Mouse (Mus musculus) left cerebral cortex, postnatal 25 days (tissue): ENCODE measurements around the gene Hoxd9. TPM values are rescaled to one million over a fixed set of nuclear protein-coding genes. Genes with fewer than 3 reads are reported as not detected.

Source experiments
- DNase-seq, 2 experiments: peaks; one replicate each; pipeline ENCODE4 v3.0.0; 2022; ENCODE audit warnings: low spot score in 2 of 2, mixed read lengths in 1 of 2
- intact Hi-C: fragments of 180-260 bp; cut with DNase I; formaldehyde crosslinking; loops from one replicate; pipeline ENCODE4 v1.15.1; 2025
- total RNA-seq, 2 experiments: library from RNA; stranded (reverse); gene quantifications; 2 replicates each; pipeline ENCODE4 v1.2.3; 2021

Gene Hoxd9
- total RNA-seq, 2 experiments from 2014 or later = not detected

DNA sequence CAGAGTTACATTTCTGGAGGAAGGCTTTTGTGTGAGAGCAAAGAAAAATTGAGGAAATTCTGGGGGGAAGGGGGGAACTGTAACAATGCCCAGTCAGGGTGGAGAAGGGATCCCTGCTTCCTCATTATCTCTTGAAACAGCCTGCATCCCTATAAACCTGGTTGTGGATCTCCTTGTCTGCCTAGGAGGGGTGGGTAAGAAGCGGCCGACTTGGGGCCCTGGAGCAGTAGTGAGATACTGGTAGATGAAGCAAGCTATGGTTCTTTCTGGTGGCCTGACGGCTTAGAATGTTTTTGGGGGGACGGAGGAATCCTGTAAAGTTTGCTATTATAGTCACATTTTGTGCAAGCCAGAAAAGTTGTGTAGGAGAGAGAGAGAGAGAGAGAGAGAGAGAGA lies 4.1 kb upstream of the Hoxd9 start:
- intact Hi-C loops = no loop called here
- DNase-seq = no peak

DNA sequence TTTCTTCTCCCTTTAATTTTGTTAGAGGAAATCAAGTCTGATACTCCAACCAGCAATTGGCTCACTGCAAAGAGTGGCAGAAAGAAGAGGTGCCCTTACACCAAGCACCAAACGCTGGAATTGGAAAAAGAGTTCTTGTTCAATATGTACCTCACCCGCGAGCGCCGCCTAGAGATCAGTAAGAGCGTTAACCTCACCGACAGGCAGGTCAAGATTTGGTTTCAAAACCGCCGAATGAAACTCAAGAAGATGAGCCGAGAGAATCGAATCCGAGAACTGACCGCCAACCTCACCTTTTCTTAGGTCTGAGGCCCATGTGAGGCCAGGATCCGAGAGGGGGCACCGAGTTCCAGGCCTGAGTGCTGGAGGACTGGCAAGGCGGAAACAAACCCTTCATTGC lies 3.5 kb upstream of the Hoxd9 start:
- no peak for DNase-seq
- intact Hi-C loops = no loop called here

- no peak for DNase-seq
- intact Hi-C loops = no loop called here
These were observed 2.1 kb upstream of the Hoxd9 start for GRCm38 (mm10) chr2:74695383-74695782.

- intact Hi-C loops = no loop called here
- DNase-seq = no peak
These were observed 1.6 kb upstream of the Hoxd9 start for GRCm38 (mm10) chr2:74695813-74696430.

- no peak for DNase-seq
- intact Hi-C loops = no loop called here
These were observed 838 bp upstream of the Hoxd9 start for GRCm38 (mm10) chr2:74696442-74697335.

- intact Hi-C loops = no loop called here
These were observed 900 bp downstream of the Hoxd9 start for GRCm38 (mm10) chr2:74698201-74699052.

GRCm38 (mm10) chr2:74699053-74699430 lies 1.5 kb downstream of the Hoxd9 start:
- no peak for DNase-seq
- intact Hi-C loops = no loop called here

More at GRCm38 (mm10) chr2:74698201-74699052, 900 bp downstream of the Hoxd9 start:
- DNase-seq = no peak

GRCm38 (mm10) chr2:74699664-74700545 lies 2.4 kb downstream of the Hoxd9 start:
- no peak for DNase-seq
- intact Hi-C loops = loop anchor here (5.0 kb wide), 6 partner anchors 43 to 722 kb away; partner anchors contain the start of gene Evx2

DNA sequence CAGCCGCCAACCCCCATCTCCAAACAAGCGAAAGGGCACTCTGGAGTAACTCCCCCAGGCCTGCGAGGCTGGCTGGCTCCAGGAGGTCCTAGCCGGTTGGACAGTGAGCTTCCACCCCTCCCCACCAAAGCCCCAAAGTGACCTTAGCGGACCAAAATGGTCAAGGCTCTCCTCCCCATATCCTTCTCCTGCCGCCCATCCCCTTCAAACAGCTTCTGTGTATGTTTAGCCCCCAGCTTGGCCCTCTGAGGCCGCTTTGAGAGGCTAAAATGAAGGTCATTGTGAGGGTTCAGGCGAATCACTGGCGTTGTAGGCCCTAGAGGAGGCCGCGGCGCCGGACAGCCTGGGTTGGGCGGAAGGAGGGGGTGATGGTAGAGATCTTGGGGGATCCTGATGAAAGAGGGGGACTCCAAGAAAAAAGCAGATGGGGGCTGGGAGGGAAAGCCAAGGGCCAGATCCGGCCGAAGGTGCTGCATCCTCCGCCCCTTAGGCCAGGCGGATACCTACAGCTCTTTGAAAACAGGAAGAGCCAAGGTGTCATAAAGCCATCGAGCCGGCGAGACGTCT lies 3.1 kb downstream of the Hoxd9 start:
- intact Hi-C loops = loop anchor here (5.0 kb wide), 6 partner anchors 43 to 722 kb away; partner anchors contain the start of gene Evx2
- no peak for DNase-seq

DNA sequence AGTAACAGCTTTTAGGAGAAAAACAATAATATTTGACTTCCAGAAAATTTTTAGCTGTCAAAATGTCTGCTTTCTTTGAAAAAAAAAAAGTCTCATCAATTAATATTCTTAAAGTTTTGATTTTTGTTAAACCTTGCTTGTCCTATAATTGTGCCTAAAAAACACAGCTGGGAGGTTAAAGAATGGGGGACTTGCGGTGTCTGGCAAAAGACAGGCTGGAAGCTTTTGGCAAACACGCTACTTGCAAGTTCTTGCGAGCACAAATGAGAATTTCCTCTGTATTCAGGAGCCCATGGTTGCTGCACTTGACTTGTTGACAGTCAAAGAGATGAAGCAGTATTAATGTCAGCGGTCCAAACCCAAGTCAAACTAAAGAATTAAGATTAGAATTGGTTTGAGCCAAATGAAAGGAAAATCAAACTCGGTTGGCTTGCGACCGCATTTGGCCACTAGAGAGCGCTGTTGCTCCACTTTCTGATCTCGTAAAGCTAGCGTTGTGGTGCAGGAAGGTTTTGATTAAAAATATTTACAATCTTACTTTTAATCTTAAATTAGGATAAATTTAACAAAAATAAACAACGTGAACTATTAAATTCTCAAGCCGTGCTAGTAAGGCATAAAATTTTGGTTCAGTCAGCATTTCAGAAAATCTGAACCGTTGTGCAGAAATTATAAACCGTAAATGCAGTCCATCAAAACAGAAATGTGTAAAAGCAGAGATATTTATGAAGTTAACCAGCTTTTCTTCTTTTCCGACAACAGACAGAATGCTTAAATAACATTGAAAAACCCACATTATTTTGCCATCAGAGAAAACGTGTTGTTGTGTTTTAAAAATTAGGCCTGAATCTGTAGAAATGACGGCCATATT lies 4.7 kb downstream of the Hoxd9 start:
- intact Hi-C loops = loop anchor here (1.0 to 5.0 kb wide), 7 partner anchors 45 to 888 kb away; partner anchors contain the start of gene Evx2

GRCm38 (mm10) chr2:74702820-74703219 lies 5.3 kb downstream of the Hoxd9 start:
- intact Hi-C loops = loop anchor here (1.0 to 5.0 kb wide), 7 partner anchors 46 to 887 kb away; partner anchors contain the start of gene Evx2
- DNase-seq = no peak

More for the DNA sequence above, 4.7 kb downstream of the Hoxd9 start:
- DNase-seq = peak; percentile 74 to 79

- intact Hi-C loops = loop anchor here (5.0 kb wide), 6 partner anchors 46 to 719 kb away; partner anchors contain the start of gene Evx2
- no peak for DNase-seq
These were observed 5.8 kb downstream of the Hoxd9 start for GRCm38 (mm10) chr2:74703317-74703716.

DNA sequence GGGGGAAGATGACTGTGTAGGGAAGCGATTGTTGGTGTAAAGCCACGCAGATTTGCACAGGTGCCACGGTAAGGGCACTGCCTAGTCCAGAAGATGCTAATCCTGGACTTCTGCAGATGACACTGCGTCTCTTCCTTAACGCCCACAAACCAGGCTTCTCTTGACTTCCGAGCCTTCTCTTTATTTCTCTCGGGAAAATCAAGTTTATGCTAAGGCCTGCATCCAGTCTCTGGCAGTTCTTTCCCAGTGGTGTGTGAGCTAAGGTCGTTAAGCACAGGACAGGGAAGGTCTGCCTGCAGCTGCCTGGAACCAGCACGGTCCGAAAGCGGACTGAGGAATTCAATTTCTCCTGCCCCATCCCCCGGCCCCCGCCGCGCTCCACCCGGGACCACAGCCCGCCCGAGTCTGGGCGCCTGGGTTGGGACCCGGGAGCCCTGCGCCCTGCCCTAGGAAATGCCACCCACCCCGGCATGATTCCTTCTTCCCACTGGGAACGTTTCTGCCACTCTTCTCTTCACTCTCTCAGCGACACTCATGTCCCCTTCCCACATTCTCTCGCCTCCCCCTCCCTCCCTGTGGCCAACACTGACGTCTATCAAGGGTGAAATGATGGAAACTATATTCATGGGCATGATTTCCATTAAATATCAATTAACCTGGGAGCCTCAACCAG lies 6.3 kb downstream of the Hoxd9 start:
- no peak for DNase-seq
- intact Hi-C loops = loop anchor here (5.0 kb wide), 6 partner anchors 47 to 718 kb away; partner anchors contain the start of gene Evx2

DNA sequence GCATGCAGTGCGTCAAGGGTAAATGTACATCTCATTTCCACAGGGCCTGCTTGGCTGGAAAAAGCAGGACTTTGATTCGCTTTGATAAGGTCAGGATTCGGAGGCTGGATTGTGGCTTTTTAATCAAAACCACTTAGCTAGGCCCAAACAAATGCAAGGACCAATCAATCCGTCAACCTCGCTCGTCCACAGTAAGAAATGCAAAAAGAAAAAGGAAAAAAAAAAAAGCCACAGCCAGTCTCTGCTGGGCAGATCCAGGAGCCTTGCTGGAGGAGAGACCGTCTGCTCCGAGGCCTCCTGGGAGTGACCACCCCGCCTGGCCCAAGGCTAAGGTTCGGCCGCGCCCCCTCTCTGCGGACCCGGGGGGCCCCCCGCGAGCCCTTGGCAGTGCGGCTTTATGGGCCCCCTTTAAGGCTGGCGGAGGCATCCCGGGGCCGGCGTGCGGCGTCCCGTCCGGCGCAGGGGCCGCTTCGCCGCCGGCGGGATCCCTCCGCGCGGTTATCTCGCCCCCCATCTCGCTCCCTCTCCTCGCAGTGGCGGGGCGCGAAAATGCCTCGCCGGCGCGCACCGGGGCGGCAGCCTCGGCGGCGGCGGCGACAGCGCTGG lies 7.0 kb downstream of the Hoxd9 start, which contains the start of gene Hoxd8:
Gene Hoxd8 (plus strand): TSS at position 223 of the 606 bp plus-strand sequence.
- intact Hi-C loops = loop anchor here (5.0 kb wide), 6 partner anchors 47 to 718 kb away; partner anchors contain the start of gene Evx2

DNA sequence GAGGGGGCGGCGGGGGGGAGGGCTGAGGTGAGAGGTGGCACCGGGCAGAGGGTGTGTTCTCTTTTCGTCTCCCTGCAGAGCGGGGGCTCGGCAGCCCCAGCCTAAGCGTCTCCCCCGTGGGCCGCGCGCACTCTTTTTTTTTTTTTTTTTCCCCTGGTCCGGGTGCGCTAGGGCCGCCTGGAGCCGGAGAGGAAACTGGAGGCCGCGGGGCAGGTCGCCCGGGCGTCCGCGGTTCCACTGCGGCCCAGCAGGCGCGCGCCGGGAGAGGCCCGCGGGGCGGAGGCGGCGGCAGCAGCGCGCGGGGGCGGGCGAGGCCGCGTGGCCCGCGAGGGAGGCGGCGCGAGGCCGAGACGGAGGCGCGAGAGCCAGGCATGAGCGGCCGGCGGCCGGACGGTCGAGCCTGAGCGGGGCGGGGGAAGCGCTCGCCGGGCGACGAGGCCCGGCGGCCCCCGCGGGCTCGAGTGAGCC lies 7.5 kb downstream of the Hoxd9 start:
- intact Hi-C loops = loop anchor here (5.0 kb wide), 6 partner anchors 48 to 717 kb away; partner anchors contain the start of gene Evx2
- no peak for DNase-seq

More for the DNA sequence above, 7.0 kb downstream of the Hoxd9 start, which contains the start of gene Hoxd8:
- no peak for DNase-seq

- intact Hi-C loops = no loop called here
These were observed 8.1 kb downstream of the Hoxd9 start for GRCm38 (mm10) chr2:74705467-74706089.

More at GRCm38 (mm10) chr2:74705467-74706089, 8.1 kb downstream of the Hoxd9 start:
- no peak for DNase-seq
